Mouse (Mus musculus): ENCODE results near the gene Fat4. TPM values are rescaled to one million over a fixed set of nuclear protein-coding genes. Genes with fewer than 3 reads are reported as not detected.

Gene Fat4
- polyA plus RNA-seq, 1 experiment from 2014 or later, result 9.2 TPM

DNA sequence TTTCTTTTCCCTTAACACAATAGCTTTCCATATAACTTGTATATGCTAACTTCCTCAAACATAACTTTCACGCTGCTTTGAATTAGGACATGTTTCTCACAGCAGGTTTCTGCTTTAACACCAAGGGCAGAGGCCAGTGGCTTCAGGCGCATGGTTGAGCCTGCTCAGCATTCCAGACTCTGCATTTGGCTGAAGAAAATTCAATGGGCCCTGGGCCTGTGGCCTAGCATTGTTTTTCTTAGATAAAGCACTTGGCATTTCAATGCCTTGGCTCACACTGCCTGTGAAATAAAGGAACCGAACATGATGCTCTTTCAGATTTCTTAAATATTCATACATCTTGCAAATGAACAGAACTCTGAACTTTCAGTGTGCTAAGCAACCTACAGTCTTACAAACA, 52.8 kb downstream of the Fat4 start:
- Histone ChIP-seq H3K27me3 (replicated peaks) (no peaks in the 10 kb centered on the region), H3K9me3 (no peaks in the 10 kb centered on the region), H3K4me1 (peaks cover 3% of the 10 kb centered on the region), H3K36me3 (replicated peaks) (no peaks in the 10 kb centered on the region), H3K9ac (no peak overlapping the region), H3K4me3 (no peak overlapping the region), H3K4me2 (no peak overlapping the region), H3K27ac (no peak overlapping the region)
- 6% methylated on average over 3 of the region's 3 CpGs for WGBS
- no peak for ATAC-seq (replicated peaks)

DNA sequence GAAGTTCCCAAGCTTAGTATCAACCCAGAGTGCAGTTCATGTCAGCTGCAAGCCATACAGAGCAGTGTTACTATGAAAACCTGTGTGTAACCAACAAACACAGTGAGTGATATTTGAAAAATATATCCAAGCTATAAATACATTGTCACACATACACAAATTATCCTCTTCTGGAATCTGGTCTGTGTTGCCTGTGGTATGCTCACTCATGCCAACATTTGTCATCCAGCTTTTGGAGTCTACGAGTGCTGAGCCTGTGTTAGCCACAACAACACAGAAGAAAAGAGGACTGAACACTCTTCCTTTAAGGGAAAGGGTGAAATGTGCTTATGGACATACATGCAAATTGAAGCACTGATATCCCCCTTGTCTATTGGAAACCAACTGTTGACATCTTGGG, 53.6 kb downstream of the Fat4 start:
- Histone ChIP-seq H3K4me1 (no peaks in the 10 kb centered on the region), H3K27me3 (replicated peaks) (no peaks in the 10 kb centered on the region), H3K9ac (no peak overlapping the region), H3K9me3 (no peaks in the 10 kb centered on the region), H3K36me3 (replicated peaks) (no peaks in the 10 kb centered on the region), H3K4me3 (no peak overlapping the region), H3K4me2 (no peak overlapping the region), H3K27ac (no peak overlapping the region)
- ATAC-seq (replicated peaks), result no peak
- WGBS, result 69% methylated on average over 1 of the region's 1 CpGs

- Histone ChIP-seq H3K27me3 (replicated peaks) (no peaks in the 10 kb centered on the region), H3K4me1 (no peaks in the 10 kb centered on the region), H3K4me2 (no peak overlapping the region), H3K9me3 (no peaks in the 10 kb centered on the region), H3K36me3 (replicated peaks) (no peaks in the 10 kb centered on the region), H3K27ac (no peak overlapping the region), H3K9ac (no peak overlapping the region), H3K4me3 (no peak overlapping the region)
- WGBS, result 69% methylated on average over 1 of the region's 1 CpGs
- no peak for ATAC-seq (replicated peaks)
Observed at GRCm38 (mm10) chr3:38945157-38945556, 58.4 kb downstream of the Fat4 start.

- no peak for ATAC-seq (replicated peaks)
- no peaks in the 10 kb centered on the region for H3K36me3 ChIP-seq (replicated peaks)
- H3K4me3 ChIP-seq, result no peak overlapping the region
- H3K4me1 ChIP-seq, result no peaks in the 10 kb centered on the region
- no peaks in the 10 kb centered on the region for H3K9me3 ChIP-seq
- H3K4me2 ChIP-seq, result no peak overlapping the region
- H3K27ac ChIP-seq, result no peak overlapping the region
- WGBS, result 92% methylated on average over 7 of the region's 7 CpGs
- no peak overlapping the region for H3K9ac ChIP-seq
- no peaks in the 10 kb centered on the region for H3K27me3 ChIP-seq (replicated peaks)
Observed at GRCm38 (mm10) chr3:38947706-38948105, 61.0 kb downstream of the Fat4 start.

- H3K9me3 ChIP-seq, result no peaks in the 10 kb centered on the region
- no peak overlapping the region for H3K4me2 ChIP-seq
- H3K4me1 ChIP-seq, result no peaks in the 10 kb centered on the region
- no peak overlapping the region for H3K9ac ChIP-seq
- no peak for ATAC-seq (replicated peaks)
- no peaks in the 10 kb centered on the region for H3K27me3 ChIP-seq (replicated peaks)
- 0 out of 2 replicates have a peak, but pooled peaks cover 10% of the 10 kb centered on the region for H3K36me3 ChIP-seq (replicated peaks)
- 76% methylated on average over 3 of the region's 3 CpGs for WGBS
- no peak overlapping the region for H3K27ac ChIP-seq
- no peak overlapping the region for H3K4me3 ChIP-seq
Observed at GRCm38 (mm10) chr3:38952602-38953001, 65.9 kb downstream of the Fat4 start.

DNA sequence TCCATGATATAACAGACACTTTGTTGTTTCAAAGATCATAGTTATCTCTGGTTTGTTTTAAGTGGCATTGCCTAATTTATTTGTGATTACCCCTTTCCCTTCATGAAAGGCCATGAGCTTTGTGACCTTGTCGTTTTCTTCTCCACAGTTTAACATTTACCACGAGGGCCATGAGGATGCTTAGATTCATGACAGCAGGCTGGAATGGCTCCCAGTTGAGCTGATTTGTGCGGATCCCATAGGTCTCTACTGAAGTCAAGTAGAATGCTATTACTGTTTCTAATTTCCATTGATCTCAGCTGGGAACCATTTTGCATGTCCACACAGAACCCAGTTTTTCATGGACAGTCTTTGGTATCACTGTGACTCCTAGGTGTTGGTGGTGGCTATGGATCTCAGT, 67.5 kb downstream of the Fat4 start:
- H3K27me3 ChIP-seq (replicated peaks), result no peaks in the 10 kb centered on the region
- no peak for ATAC-seq (replicated peaks)
- no peaks in the 10 kb centered on the region for H3K9me3 ChIP-seq
- 0 out of 2 replicates have a peak, but pooled peaks cover 16% of the 10 kb centered on the region for H3K36me3 ChIP-seq (replicated peaks)
- H3K4me1 ChIP-seq, result no peaks in the 10 kb centered on the region
- H3K9ac ChIP-seq, result no peak overlapping the region
- 83% methylated on average over 3 of the region's 3 CpGs for WGBS
- no peak overlapping the region for H3K4me2 ChIP-seq
- no peak overlapping the region for H3K4me3 ChIP-seq
- H3K27ac ChIP-seq, result no peak overlapping the region

- Histone ChIP-seq H3K36me3 (replicated peaks) (0 out of 2 replicates have a peak, but pooled peaks cover 16% of the 10 kb centered on the region), H3K27me3 (replicated peaks) (no peaks in the 10 kb centered on the region), H3K4me3 (no peak overlapping the region), H3K27ac (no peak overlapping the region), H3K9ac (no peak overlapping the region), H3K9me3 (no peaks in the 10 kb centered on the region), H3K4me2 (no peak overlapping the region), H3K4me1 (no peaks in the 10 kb centered on the region)
- ATAC-seq (replicated peaks), result no peak
- 87% methylated on average over 9 of the region's 9 CpGs for WGBS
Observed at GRCm38 (mm10) chr3:38956012-38956648, 69.4 kb downstream of the Fat4 start.

DNA sequence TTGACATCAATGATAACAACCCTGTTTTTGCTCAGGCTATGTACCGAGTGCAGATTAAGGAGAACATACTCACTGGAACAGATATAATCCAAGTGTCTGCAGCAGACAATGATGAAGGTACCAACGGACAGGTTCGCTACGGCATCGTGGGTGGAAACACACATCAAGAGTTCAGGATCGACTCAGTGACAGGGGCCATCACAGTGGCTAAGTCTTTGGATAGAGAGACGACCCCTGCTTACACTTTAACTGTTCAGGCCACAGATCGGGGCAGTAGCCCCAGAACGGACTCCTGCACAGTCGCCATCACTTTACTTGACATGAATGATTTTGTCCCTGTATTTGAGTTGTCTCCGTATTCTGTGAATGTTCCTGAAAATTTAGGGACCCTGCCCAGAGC, 70.4 kb downstream of the Fat4 start:
- Histone ChIP-seq H3K4me2 (no peak overlapping the region), H3K4me3 (no peak overlapping the region), H3K9ac (no peak overlapping the region), H3K9me3 (no peaks in the 10 kb centered on the region), H3K4me1 (no peaks in the 10 kb centered on the region), H3K36me3 (replicated peaks) (0 out of 2 replicates have a peak, but pooled peaks cover 16% of the 10 kb centered on the region), H3K27ac (no peak overlapping the region), H3K27me3 (replicated peaks) (no peaks in the 10 kb centered on the region)
- ATAC-seq (replicated peaks), result no peak
- 96% methylated on average over 11 of the region's 11 CpGs for WGBS

DNA sequence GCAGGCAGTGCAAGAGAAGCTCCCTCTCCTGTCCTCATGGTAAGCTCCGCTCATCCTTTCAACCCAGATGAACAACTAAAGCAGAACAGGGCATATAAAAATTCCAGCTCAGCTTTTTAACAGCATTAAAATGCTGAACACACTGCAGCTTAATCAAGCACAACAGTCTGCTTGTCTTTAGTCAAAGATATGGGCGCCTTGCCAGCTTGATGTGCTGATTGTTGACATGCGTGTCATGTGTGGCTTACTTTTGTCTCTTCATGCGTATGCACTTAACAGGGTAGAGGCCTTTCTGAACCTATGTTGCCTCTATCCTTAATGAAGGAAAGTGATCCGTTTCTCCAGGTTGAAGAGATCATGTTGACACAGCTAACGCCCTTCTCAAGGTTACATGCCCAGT, 75.6 kb downstream of the Fat4 start:
- H3K36me3 ChIP-seq (replicated peaks), result 0 out of 2 replicates have a peak, but pooled peaks cover 7% of the 10 kb centered on the region
- H3K9ac ChIP-seq, result no peak overlapping the region
- H3K4me1 ChIP-seq, result no peaks in the 10 kb centered on the region
- H3K9me3 ChIP-seq, result no peaks in the 10 kb centered on the region
- ATAC-seq (replicated peaks), result no peak; the same call in 1 of the 2 replicates
- H3K4me2 ChIP-seq, result no peak overlapping the region
- H3K4me3 ChIP-seq, result no peak overlapping the region
- H3K27me3 ChIP-seq (replicated peaks), result no peaks in the 10 kb centered on the region
- 58% methylated on average over 6 of the region's 6 CpGs for WGBS
- no peak overlapping the region for H3K27ac ChIP-seq

DNA sequence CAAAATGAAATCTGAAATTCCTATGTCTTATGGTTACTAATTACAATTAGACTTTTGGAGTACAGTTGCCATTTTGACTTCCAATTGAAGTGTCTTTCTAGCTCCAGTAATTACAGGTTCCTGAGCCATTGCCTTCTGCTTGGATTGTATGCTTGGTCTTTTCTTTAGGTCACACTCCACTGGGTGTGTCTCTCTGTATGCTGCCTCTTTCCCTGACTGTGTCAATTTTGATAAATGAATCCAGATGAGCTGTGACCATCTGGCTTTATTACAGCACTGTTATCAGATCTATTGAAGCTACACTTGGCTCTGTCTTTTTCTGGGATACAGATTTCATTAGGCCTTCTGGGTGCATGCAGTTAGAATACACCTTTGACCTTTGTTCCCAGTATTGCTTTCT, 80.7 kb downstream of the Fat4 start:
- H3K9me3 ChIP-seq, result no peaks in the 10 kb centered on the region
- H3K9ac ChIP-seq, result no peak overlapping the region
- no peaks in the 10 kb centered on the region for H3K4me1 ChIP-seq
- H3K27me3 ChIP-seq (replicated peaks), result no peaks in the 10 kb centered on the region
- ATAC-seq (replicated peaks), result no peak
- H3K4me2 ChIP-seq, result no peak overlapping the region
- no peak overlapping the region for H3K27ac ChIP-seq
- no peaks in the 10 kb centered on the region; the same call in 1 of the 2 replicates for H3K36me3 ChIP-seq (replicated peaks)
- no peak overlapping the region for H3K4me3 ChIP-seq

GRCm38 (mm10) chr3:38986379-38986778, 99.6 kb downstream of the Fat4 start:
- no peak for ATAC-seq (replicated peaks)
- Histone ChIP-seq H3K36me3 (replicated peaks) (0 out of 2 replicates have a peak, but pooled peaks cover 4% of the 10 kb centered on the region), H3K9ac (no peak overlapping the region), H3K27ac (no peak overlapping the region), H3K4me2 (no peak overlapping the region), H3K9me3 (no peaks in the 10 kb centered on the region), H3K4me3 (no peak overlapping the region), H3K27me3 (replicated peaks) (no peaks in the 10 kb centered on the region), H3K4me1 (no peaks in the 10 kb centered on the region)

- H3K9me3 ChIP-seq, result no peaks in the 10 kb centered on the region
- no peak overlapping the region for H3K4me3 ChIP-seq
- H3K9ac ChIP-seq, result no peak overlapping the region
- H3K27ac ChIP-seq, result no peak overlapping the region
- H3K4me1 ChIP-seq, result no peaks in the 10 kb centered on the region
- no peak overlapping the region for H3K4me2 ChIP-seq
- ATAC-seq (replicated peaks), result no peak
- H3K27me3 ChIP-seq (replicated peaks), result no peaks in the 10 kb centered on the region
- WGBS, result 87% methylated on average over 3 of the region's 3 CpGs
- H3K36me3 ChIP-seq (replicated peaks), result no peaks in the 10 kb centered on the region
Observed at GRCm38 (mm10) chr3:38989181-38989580, 102.4 kb downstream of the Fat4 start.

DNA sequence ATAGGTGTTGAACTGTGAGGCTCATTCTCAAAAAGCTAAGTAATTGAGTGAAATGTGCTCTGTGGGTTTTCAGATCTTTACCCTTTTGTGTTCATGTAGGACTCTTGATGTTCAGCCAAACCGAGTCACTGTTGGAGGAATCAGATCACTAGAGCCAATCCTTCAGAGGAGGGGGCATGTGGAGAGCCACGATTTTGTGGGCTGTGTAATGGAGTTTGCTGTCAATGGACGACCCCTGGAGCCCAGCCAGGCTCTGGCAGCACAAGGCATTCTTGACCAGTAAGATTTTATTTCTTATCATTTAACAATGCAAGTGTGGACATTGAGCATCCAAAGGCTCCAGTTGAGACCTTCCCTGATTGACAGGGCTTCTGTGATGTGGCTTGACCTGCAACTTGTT, 113.3 kb downstream of the Fat4 start:
- no peak for ATAC-seq (replicated peaks)
- H3K27me3 ChIP-seq (replicated peaks), result no peaks in the 10 kb centered on the region
- 51% methylated on average over 3 of the region's 3 CpGs for WGBS
- no peak overlapping the region for H3K4me2 ChIP-seq
- H3K4me1 ChIP-seq, result no peaks in the 10 kb centered on the region
- H3K36me3 ChIP-seq (replicated peaks), result peaks cover 6% of the 10 kb centered on the region; the same call in 1 of the 2 replicates
- H3K4me3 ChIP-seq, result no peak overlapping the region
- H3K9ac ChIP-seq, result no peak overlapping the region
- no peak overlapping the region for H3K27ac ChIP-seq
- H3K9me3 ChIP-seq, result no peaks in the 10 kb centered on the region

Data from midbrain, embryonic 15.5 days (tissue).